22 mouse cellular contexts compared by ENCODE assay signal in genomic region chr9:41336801-41337200, GRCm38 (mm10).
"Had no signal": no experiment of that assay in that cellular context is flagged by ENCODE, and none has a peak within 500 bp of the region (broad histone marks: within the 10 kb centered on the region; RNA-seq: fewer than 3 reads in every experiment).

No protein-coding gene starts in this region.

- H3K4me3 ChIP-seq: liver, embryonic 13.5 days; liver, embryonic 15.5 days; lung, embryonic 15.5 days; midbrain, embryonic 12.5 days; midbrain, embryonic 15.5 days; myocyte; neural tube, embryonic 13.5 days; neural tube, embryonic 15.5 days had no signal

- ATAC-seq: liver, postnatal 0 days; lung, postnatal 0 days; midbrain, embryonic 15.5 days had no signal

- DNase-seq: liver, embryonic 13.5 days; liver, postnatal 0 days; lung, adult 2 months; lung, postnatal 14 days; lung, postnatal 36 days; retina, postnatal 1 day; right cerebral cortex, adult 18-20 months; right cerebral cortex, postnatal 25 days; right cerebral cortex, postnatal 4 days; spleen, adult 18-20 months; thymus, adult 18-20 months; thymus, postnatal 14 days; thymus, postnatal 36 days had no signal

- H3K4me1 ChIP-seq: liver, embryonic 13.5 days; liver, embryonic 15.5 days; lung, embryonic 15.5 days had no signal

- H3K27me3 ChIP-seq: liver, embryonic 13.5 days; liver, embryonic 15.5 days; lung, embryonic 15.5 days; midbrain, embryonic 12.5 days; midbrain, embryonic 15.5 days; neural tube, embryonic 13.5 days; neural tube, embryonic 15.5 days had no signal

- H3K27ac ChIP-seq: liver, embryonic 13.5 days; liver, embryonic 15.5 days; lung, embryonic 15.5 days; macrophage; midbrain, embryonic 12.5 days; midbrain, embryonic 15.5 days; neural tube, embryonic 13.5 days; neural tube, embryonic 15.5 days had no signal

- H3K36me3 ChIP-seq: liver, embryonic 13.5 days; liver, embryonic 15.5 days; lung, embryonic 15.5 days; midbrain, embryonic 12.5 days; midbrain, embryonic 15.5 days; neural tube, embryonic 13.5 days; neural tube, embryonic 15.5 days had no signal

- H3K9me3 ChIP-seq: liver, embryonic 13.5 days; liver, embryonic 15.5 days; lung, embryonic 15.5 days; midbrain, embryonic 12.5 days; midbrain, embryonic 15.5 days; neural tube, embryonic 13.5 days; neural tube, embryonic 15.5 days had no signal

- H3K9ac ChIP-seq: liver, embryonic 13.5 days; liver, embryonic 15.5 days; liver, postnatal 0 days; lung, embryonic 15.5 days; midbrain, embryonic 12.5 days; midbrain, embryonic 15.5 days; neural tube, embryonic 13.5 days; neural tube, embryonic 15.5 days had no signal

- H3K4me2 ChIP-seq: liver, embryonic 13.5 days; liver, embryonic 15.5 days; lung, embryonic 15.5 days; midbrain, embryonic 12.5 days; midbrain, embryonic 15.5 days; neural tube, embryonic 13.5 days; neural tube, embryonic 15.5 days had no signal
